Mouse (Mus musculus) liver, embryonic 11.5 days (tissue): ENCODE data around the gene Csad. TPM values are rescaled to one million over a fixed set of nuclear protein-coding genes. Genes with fewer than 3 reads are reported as not detected.

Experiments
- ATAC-seq: fragments of 200-750 bp; cut with Nextera tagmentation; replicated peaks from 2 replicates; pipeline ENCODE4 v1.8.0; 2017; ENCODE audit warnings: moderate number of reproducible peaks, mild to moderate bottlenecking, moderate TSS enrichment, moderate library complexity; ENCODE audit not compliant: low FRiP score
- DNase-seq: peaks from one replicate; pipeline ENCODE4 v3.0.0-alpha.2; 2017; ENCODE audit warnings: low spot score
- H3K27ac ChIP-seq: fragments of 300-500 bp; sonication (generic); 2 replicates; pipeline ENCODE4 v1.5.1; 2014; ENCODE audit warnings: mild to moderate bottlenecking, low read depth, low read length, control low read depth
- H3K27me3 ChIP-seq: fragments of 300-500 bp; sonication (generic); replicated peaks from 2 replicates; pipeline ENCODE4 v1.6.1; 2014; ENCODE audit warnings: low read length, mixed read lengths; ENCODE audit not compliant: control insufficient read depth, insufficient read depth
- H3K36me3 ChIP-seq: fragments of 300-500 bp; sonication (generic); 2 replicates; pipeline ENCODE4 v1.6.1; 2014; ENCODE audit warnings: mild to moderate bottlenecking, low read length, moderate library complexity, mixed read lengths; ENCODE audit not compliant: control insufficient read depth, insufficient read depth
- H3K4me1 ChIP-seq: fragments of 300-500 bp; sonication (generic); replicated peaks from 2 replicates; pipeline ENCODE4 v1.6.1; 2014; ENCODE audit warnings: low read length, mixed read lengths; ENCODE audit not compliant: control insufficient read depth, insufficient read depth
- H3K4me2 ChIP-seq: fragments of 300-500 bp; sonication (generic); 2 replicates; pipeline ENCODE4 v1.6.1; 2014; ENCODE audit warnings: mild to moderate bottlenecking, control low read depth, moderate library complexity
- H3K4me3 ChIP-seq: fragments of 300-500 bp; sonication (generic); 2 replicates; pipeline ENCODE4 v1.5.1; 2014; ENCODE audit warnings: low read depth, low read length, control low read depth
- H3K9ac ChIP-seq: fragments of 300-500 bp; sonication (generic); 2 replicates; pipeline ENCODE4 v1.6.1; 2014; ENCODE audit warnings: low read depth, low read length, control low read depth
- H3K9me3 ChIP-seq: fragments of 300-500 bp; sonication (generic); 2 replicates; pipeline ENCODE4 v1.6.1; 2016; ENCODE audit warnings: low read length, inconsistent platforms, mixed read lengths; ENCODE audit not compliant: control insufficient read depth
- WGBS: fragments of 180-500 bp; shearing (Covaris S2); extraction: QIAGEN DNeasy Blood & Tissue Kit; methylation state at CpG from one replicate; pipeline ENCODE4 v1.1.7; 2014; 5-methylcytosine and 5-hydroxymethylcytosine counted together
- polyA plus RNA-seq: library from polyadenylated mRNA; unstranded; fragments of >200 nt; fragmentation: Nextera tagmentation; extraction: Ambion mirVana; gene quantifications from 2 replicates; pipeline ENCODE4 v1.2.1, GENCODE M21; 2014

Gene Csad
- polyA plus RNA-seq = 33.3 and 35.1 TPM in 2 replicates

GRCm38 (mm10) chr15:102204674-102205505, at the start of gene Csad:
Csad (minus strand) TSS chr15:102204724.
- 69% methylated on average over 19 of the region's 19 CpGs for WGBS
- Histone ChIP-seq H3K27ac (peak within 1 kb of the TSS; percentile 99), H3K4me3 (peak within 1 kb of the TSS; percentile 92), H3K9me3 (no peaks in the 10 kb centered on the region), H3K9ac (peak within 1 kb of the TSS; percentile 98), H3K4me1 (peaks cover 33% of the 10 kb centered on the region), H3K36me3 (peaks cover 21% of the 10 kb centered on the region), H3K27me3 (no peaks in the 10 kb centered on the region), H3K4me2 (peak within 1 kb of the TSS; percentile 75)
- DNase-seq (no peak), ATAC-seq (no peak)

DNA sequence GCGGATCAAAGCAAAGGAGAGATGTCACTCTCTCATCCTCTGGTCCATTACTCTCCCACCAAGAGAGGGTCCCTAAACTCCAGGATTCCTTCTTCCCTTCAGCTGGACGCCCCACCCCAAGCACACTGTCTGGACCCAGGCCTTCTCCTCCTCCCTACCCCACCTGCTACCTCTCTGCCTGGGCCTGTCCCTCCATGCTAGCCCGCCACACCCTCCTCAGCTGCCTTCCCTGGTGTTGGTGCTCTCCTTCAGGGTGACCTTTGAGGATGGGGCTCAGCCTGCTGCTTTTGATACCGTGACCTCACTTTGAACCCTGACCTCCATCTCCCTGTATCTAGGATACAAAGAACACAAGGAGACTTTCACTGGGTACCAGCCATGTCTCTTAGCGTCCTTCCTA, 46.0 kb upstream of the Csad start:
- Histone ChIP-seq H3K4me1 (peaks cover 18% of the 10 kb centered on the region), H3K9ac (no peak overlapping the region), H3K27ac (no peak overlapping the region), H3K27me3 (peaks cover 87% of the 10 kb centered on the region), H3K9me3 (no peaks in the 10 kb centered on the region), H3K4me3 (no peak overlapping the region), H3K36me3 (no peaks in the 10 kb centered on the region), H3K4me2 (no peak overlapping the region)
- 69% methylated on average over 5 of the region's 5 CpGs for WGBS
- ATAC-seq (no peak), DNase-seq (no peak)

DNA sequence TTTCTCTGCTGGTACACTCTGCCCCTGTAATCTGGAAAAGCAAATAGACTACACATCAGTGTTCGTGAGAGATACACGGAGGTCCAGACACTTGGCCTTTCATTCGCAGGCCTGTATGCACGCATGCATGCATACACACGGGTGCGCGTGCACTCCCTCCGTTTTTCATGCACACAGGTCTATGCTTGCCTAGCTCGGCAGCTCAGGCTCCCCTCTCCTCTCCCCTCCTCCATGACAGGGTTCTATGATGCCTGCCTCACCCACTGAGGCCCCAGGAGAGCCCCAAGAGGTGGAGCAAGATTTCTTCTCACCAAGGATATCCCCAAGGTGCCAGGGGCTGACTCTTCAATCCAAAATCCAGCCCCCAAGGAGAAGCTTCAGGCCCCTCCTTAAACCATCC, 45.4 kb upstream of the Csad start:
- Histone ChIP-seq H3K27ac (peak overlapping the region; percentile 2; the same call in 1 of the 2 replicates), H3K36me3 (no peaks in the 10 kb centered on the region), H3K4me1 (peaks cover 23% of the 10 kb centered on the region), H3K4me2 (peak overlapping the region; percentile 44; the same call in 1 of the 2 replicates), H3K9me3 (no peaks in the 10 kb centered on the region), H3K27me3 (peaks cover 87% of the 10 kb centered on the region), H3K9ac (0 out of 2 replicates have a peak overlapping the region, but pooled peaks have one; percentile 12), H3K4me3 (no peak overlapping the region)
- DNase-seq (no peak), ATAC-seq (no peak)
- 48% methylated on average over 9 of the region's 9 CpGs for WGBS

DNA sequence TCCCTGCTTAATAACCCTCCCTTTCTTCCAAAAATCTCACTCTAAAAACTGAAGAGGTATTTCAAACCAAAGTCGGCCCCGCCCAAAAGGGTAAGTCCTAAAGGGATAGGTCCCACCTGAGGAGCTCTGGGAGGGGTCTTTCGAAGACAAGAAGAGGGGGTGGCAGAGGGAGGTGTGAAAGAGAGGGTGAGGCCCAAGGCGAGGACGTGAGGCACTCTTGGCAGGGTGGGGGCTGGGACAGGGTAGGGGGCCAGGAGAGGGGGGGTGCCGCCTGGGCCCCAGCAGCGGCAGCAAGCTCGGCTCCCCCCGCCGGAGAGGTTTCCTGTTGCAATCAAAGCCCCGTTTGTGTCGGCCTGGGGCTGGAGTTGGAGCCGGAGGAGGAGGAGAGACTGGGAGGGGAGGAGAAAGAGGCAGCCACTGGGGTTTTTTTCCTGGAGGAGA, 44.7 kb upstream of the Csad start:
- H3K36me3 ChIP-seq = no peaks in the 10 kb centered on the region
- H3K27ac ChIP-seq = peak overlapping the region; percentile 2; the same call in 1 of the 2 replicates
- ATAC-seq = no peak
- H3K4me2 ChIP-seq = peak overlapping the region; percentile 44
- no peak for DNase-seq
- 4% methylated on average over 13 of the region's 13 CpGs for WGBS
- no peaks in the 10 kb centered on the region for H3K9me3 ChIP-seq
- H3K4me3 ChIP-seq = no peak overlapping the region
- peaks cover 91% of the 10 kb centered on the region for H3K27me3 ChIP-seq
- no peak overlapping the region for H3K9ac ChIP-seq
- H3K4me1 ChIP-seq = peaks cover 28% of the 10 kb centered on the region

GRCm38 (mm10) chr15:102248812-102249191, 44.3 kb upstream of the Csad start:
- no peak for DNase-seq
- Histone ChIP-seq H3K36me3 (no peaks in the 10 kb centered on the region), H3K4me1 (peaks cover 32% of the 10 kb centered on the region), H3K9me3 (no peaks in the 10 kb centered on the region), H3K4me3 (no peak overlapping the region), H3K27ac (peak overlapping the region; percentile 81; the same call in 1 of the 2 replicates), H3K27me3 (peaks cover 91% of the 10 kb centered on the region), H3K4me2 (peak overlapping the region; percentile 89; the same call in 1 of the 2 replicates), H3K9ac (no peak overlapping the region)
- no peak for ATAC-seq
- 0% methylated on average over 3 of the region's 3 CpGs for WGBS

GRCm38 (mm10) chr15:102248131-102248811, 43.7 kb upstream of the Csad start:
- H3K4me3 ChIP-seq = peak overlapping the region; percentile 51
- peak overlapping the region; percentile 81 for H3K27ac ChIP-seq

GRCm38 (mm10) chr15:102247252-102248130, 43.0 kb upstream of the Csad start:
- peak overlapping the region; percentile 81 for H3K27ac ChIP-seq
- 1% methylated on average over 65 of the region's 65 CpGs for WGBS
- H3K4me2 ChIP-seq = peak overlapping the region; percentile 89
- peak overlapping the region; percentile 58 for H3K9ac ChIP-seq
- no peaks in the 10 kb centered on the region for H3K36me3 ChIP-seq
- ATAC-seq (peak; percentile 38), DNase-seq (peak; percentile 80)
- H3K27me3 ChIP-seq = peaks cover 90% of the 10 kb centered on the region
- H3K9me3 ChIP-seq = no peaks in the 10 kb centered on the region
- peak overlapping the region; percentile 51 for H3K4me3 ChIP-seq
- peaks cover 45% of the 10 kb centered on the region for H3K4me1 ChIP-seq

More at GRCm38 (mm10) chr15:102248131-102248811, 43.7 kb upstream of the Csad start:
- WGBS = 14% methylated on average over 8 of the region's 8 CpGs
- ATAC-seq (no peak), DNase-seq (no peak)
- no peaks in the 10 kb centered on the region for H3K9me3 ChIP-seq
- H3K36me3 ChIP-seq = no peaks in the 10 kb centered on the region
- H3K4me1 ChIP-seq = peaks cover 38% of the 10 kb centered on the region
- H3K9ac ChIP-seq = peak overlapping the region; percentile 58
- peaks cover 93% of the 10 kb centered on the region for H3K27me3 ChIP-seq
- peak overlapping the region; percentile 89 for H3K4me2 ChIP-seq

GRCm38 (mm10) chr15:102246866-102247251, 42.3 kb upstream of the Csad start:
- under 1% methylated on average over 35 of the region's 35 CpGs for WGBS
- Histone ChIP-seq H3K9ac (0 out of 2 replicates have a peak overlapping the region, but pooled peaks have one; percentile 58), H3K4me1 (peaks cover 46% of the 10 kb centered on the region), H3K36me3 (no peaks in the 10 kb centered on the region), H3K27ac (peak overlapping the region; percentile 81), H3K4me3 (peak overlapping the region; percentile 51), H3K4me2 (peak overlapping the region; percentile 89), H3K27me3 (peaks cover 84% of the 10 kb centered on the region), H3K9me3 (no peaks in the 10 kb centered on the region)
- ATAC-seq = peak; percentile 39
- peak; percentile 85 for DNase-seq
